Mouse (Mus musculus): ENCODE results near the gene Map3k6.

DNA sequence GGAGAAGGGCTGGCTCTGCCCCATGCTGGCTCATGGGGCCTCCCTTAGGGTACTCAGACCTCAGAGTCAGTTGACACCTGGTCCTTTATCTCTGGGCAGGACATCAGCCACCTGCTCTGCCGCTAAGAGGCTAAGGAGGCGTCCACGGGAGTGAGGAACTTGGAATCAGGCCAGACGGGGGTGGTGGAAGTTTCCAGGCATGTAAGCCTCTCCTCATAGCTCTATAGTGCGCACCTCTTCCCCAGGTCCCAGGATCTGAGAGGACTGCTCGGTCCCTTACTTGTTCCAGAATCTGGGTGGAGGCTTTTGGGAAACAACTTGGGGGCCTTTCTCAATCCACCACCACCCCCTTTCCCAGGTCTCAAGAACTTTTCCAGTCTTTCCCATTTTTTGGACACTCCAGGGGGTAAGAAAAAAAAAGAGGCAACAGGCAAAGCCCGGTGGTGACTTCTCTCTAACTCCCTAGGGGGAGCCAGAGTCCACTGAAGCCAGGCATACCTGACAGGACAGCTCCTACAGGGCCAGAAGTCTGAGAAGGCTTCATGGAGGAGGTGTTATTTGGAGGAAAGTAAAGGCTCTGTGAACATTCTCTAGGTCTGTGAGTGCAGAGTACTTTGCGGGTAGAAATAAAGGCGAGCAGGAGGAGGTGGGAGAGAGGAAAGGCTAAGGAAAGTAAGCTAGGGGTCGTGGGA is 7.2 kb upstream of the Map3k6 start:
- no peak for TF ChIP-seq ZC3H11A (IDR thresholded peaks at IDR 0.05; ENCODE audit: borderline replicate concordance, low read depth, low read length)
- no peak for TF ChIP-seq HCFC1 (IDR thresholded peaks at IDR 0.05; ENCODE audit: borderline replicate concordance, insufficient read depth, low read length)

All from ES-E14 (cell line).